Mouse (Mus musculus): ENCODE data around the gene Slc1a2.

- TF ChIP-seq CTCF (IDR thresholded peaks at IDR 0.05; ENCODE audit: low read depth) (no peak), EP300 (IDR thresholded peaks at IDR 0.05; ENCODE audit: low read depth) (no peak)
Observed at GRCm38 (mm10) chr2:102686108-102686450, 27.6 kb downstream of the Slc1a2 start.
